Mouse (Mus musculus): ENCODE measurements around the gene Gm14597. TPM values are rescaled to one million over a fixed set of nuclear protein-coding genes. Genes with fewer than 3 reads are reported as not detected.
"Not testable (repeated sequence)": the region's sequence is repeated elsewhere in the genome, so short reads cannot be mapped to it uniquely, and the experiment has no call there.

Gene Gm14597
- polyA plus RNA-seq, 1 experiment from 2014 or later = not detected

DNA sequence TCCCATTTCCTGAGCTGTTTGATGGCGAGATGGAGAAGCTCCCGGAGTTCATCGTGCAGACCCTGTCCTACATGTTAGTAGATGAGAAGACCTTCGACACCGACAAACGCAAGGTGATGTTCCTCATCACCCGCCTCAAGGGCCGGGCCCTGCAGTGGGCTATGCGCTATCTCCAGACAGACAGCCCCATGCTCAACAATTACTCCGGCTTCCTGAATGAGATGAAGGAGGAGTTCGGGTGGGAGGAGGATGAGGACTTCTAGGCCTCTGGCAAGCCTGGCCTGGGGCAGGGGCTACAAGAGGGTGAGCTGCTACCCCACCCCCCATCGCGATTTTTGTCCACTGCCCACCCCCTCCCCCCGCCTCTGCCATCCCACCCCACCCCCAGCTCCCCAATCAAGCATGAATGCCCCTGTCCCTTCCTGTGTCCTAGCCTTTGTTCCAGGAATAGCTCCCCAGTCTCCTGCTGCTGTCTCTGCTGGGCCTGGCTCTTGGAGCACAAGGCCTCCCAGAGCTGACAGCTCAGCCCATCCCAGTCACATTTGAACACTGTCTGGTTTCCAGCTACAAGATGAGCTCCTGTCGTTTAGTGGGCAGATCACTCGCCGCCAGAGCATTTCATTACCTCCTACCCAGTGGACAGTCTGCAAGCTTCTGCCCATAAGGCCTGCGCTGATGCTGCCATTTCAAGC lies 511 bp downstream of the Gm14597 start:
- Histone ChIP-seq H3K36me3 (ENCODE audit: control insufficient read depth, insufficient read depth, low read length) (no peaks in the 10 kb centered on the region), H3K4me2 (ENCODE audit: low read length) (peak overlapping the region; percentile 54), H3K27me3 (ENCODE audit: control insufficient read depth, insufficient read depth, low read length) (no peaks in the 10 kb centered on the region), H3K4me3 (replicated peaks; ENCODE audit: low read depth, low read length) (peak overlapping the region; percentile 46), H3K4me1 (ENCODE audit: control insufficient read depth, insufficient read depth, low read length) (no peaks in the 10 kb centered on the region), H3K9ac (replicated peaks; ENCODE audit: low read length) (peak overlapping the region; percentile 65), H3K9me3 (ENCODE audit: control insufficient read depth, low read length) (no peaks in the 10 kb centered on the region), H3K27ac (replicated peaks; ENCODE audit: low read depth, low read length) (peak overlapping the region; percentile 86)
- ATAC-seq (ENCODE audit: low FRiP score, low TSS enrichment) = peak; percentile 68
- DNase-seq = peak; percentile 30
- WGBS = 21% methylated on average over 18 of the region's 18 CpGs

- ATAC-seq (ENCODE audit: low FRiP score, low TSS enrichment) = peak; percentile 94
- H3K27me3 ChIP-seq (ENCODE audit: control insufficient read depth, insufficient read depth, low read length) = no peaks in the 10 kb centered on the region
- H3K4me2 ChIP-seq (ENCODE audit: low read length) = peak within 1 kb of the TSS; percentile 54
- peak within 1 kb of the TSS; percentile 86 for H3K27ac ChIP-seq (replicated peaks; ENCODE audit: low read depth, low read length)
- no peaks in the 10 kb centered on the region for H3K9me3 ChIP-seq (ENCODE audit: control insufficient read depth, low read length)
- DNase-seq = peak; percentile 88
- H3K4me3 ChIP-seq (replicated peaks; ENCODE audit: low read depth, low read length) = peak within 1 kb of the TSS; percentile 46
- peak within 1 kb of the TSS; percentile 65 for H3K9ac ChIP-seq (replicated peaks; ENCODE audit: low read length)
- no peaks in the 10 kb centered on the region for H3K36me3 ChIP-seq (ENCODE audit: control insufficient read depth, insufficient read depth, low read length)
- H3K4me1 ChIP-seq (ENCODE audit: control insufficient read depth, insufficient read depth, low read length) = no peaks in the 10 kb centered on the region
- 23% methylated on average over 20 of the region's 20 CpGs for WGBS
Observed at GRCm38 (mm10) chrX:53607242-53608121, 1.3 kb downstream of the Gm14597 start, which contains the start of gene Rtl8c. Gene Rtl8c (plus strand): TSS chrX:53608032.

GRCm38 (mm10) chrX:53606176-53606575 lies 2.6 kb downstream of the Gm14597 start:
- not testable (repeated sequence) for H3K27me3 ChIP-seq (ENCODE audit: control insufficient read depth, insufficient read depth, low read length); H3K9ac ChIP-seq (replicated peaks; ENCODE audit: low read length); H3K36me3 ChIP-seq (ENCODE audit: control insufficient read depth, insufficient read depth, low read length)

GRCm38 (mm10) chrX:53599993-53600392 lies 8.8 kb downstream of the Gm14597 start:
- H3K27me3 ChIP-seq (ENCODE audit: control insufficient read depth, insufficient read depth, low read length); H3K4me1 ChIP-seq (ENCODE audit: control insufficient read depth, insufficient read depth, low read length); H3K9ac ChIP-seq (replicated peaks; ENCODE audit: low read length); DNase-seq; H3K4me2 ChIP-seq (ENCODE audit: low read length); H3K36me3 ChIP-seq (ENCODE audit: control insufficient read depth, insufficient read depth, low read length); ATAC-seq (ENCODE audit: low FRiP score, low TSS enrichment); H3K27ac ChIP-seq (replicated peaks; ENCODE audit: low read depth, low read length); H3K4me3 ChIP-seq (replicated peaks; ENCODE audit: low read depth, low read length); H3K9me3 ChIP-seq (ENCODE audit: control insufficient read depth, low read length): not testable (repeated sequence)
- 8% methylated on average over 1 of the region's 2 CpGs for WGBS

More at GRCm38 (mm10) chrX:53606176-53606575, 2.6 kb downstream of the Gm14597 start:
- H3K9me3 ChIP-seq (ENCODE audit: control insufficient read depth, low read length); H3K4me3 ChIP-seq (replicated peaks; ENCODE audit: low read depth, low read length); H3K4me2 ChIP-seq (ENCODE audit: low read length); H3K27ac ChIP-seq (replicated peaks; ENCODE audit: low read depth, low read length); ATAC-seq (ENCODE audit: low FRiP score, low TSS enrichment); H3K4me1 ChIP-seq (ENCODE audit: control insufficient read depth, insufficient read depth, low read length); DNase-seq: not testable (repeated sequence)
- 35% methylated on average over 1 of the region's 1 CpGs for WGBS

GRCm38 (mm10) chrX:53583404-53583803 lies 25.4 kb downstream of the Gm14597 start:
- WGBS = 48% methylated on average over 3 of the region's 4 CpGs
- not testable (repeated sequence) for DNase-seq; H3K4me1 ChIP-seq (ENCODE audit: control insufficient read depth, insufficient read depth, low read length); H3K4me3 ChIP-seq (replicated peaks; ENCODE audit: low read depth, low read length); H3K4me2 ChIP-seq (ENCODE audit: low read length); H3K27ac ChIP-seq (replicated peaks; ENCODE audit: low read depth, low read length); H3K9ac ChIP-seq (replicated peaks; ENCODE audit: low read length); H3K27me3 ChIP-seq (ENCODE audit: control insufficient read depth, insufficient read depth, low read length); ATAC-seq (ENCODE audit: low FRiP score, low TSS enrichment); H3K9me3 ChIP-seq (ENCODE audit: control insufficient read depth, low read length); H3K36me3 ChIP-seq (ENCODE audit: control insufficient read depth, insufficient read depth, low read length)

- not testable (repeated sequence) for H3K9me3 ChIP-seq (ENCODE audit: control insufficient read depth, low read length); H3K27ac ChIP-seq (replicated peaks; ENCODE audit: low read depth, low read length); DNase-seq; H3K27me3 ChIP-seq (ENCODE audit: control insufficient read depth, insufficient read depth, low read length); H3K4me3 ChIP-seq (replicated peaks; ENCODE audit: low read depth, low read length); H3K4me2 ChIP-seq (ENCODE audit: low read length); H3K36me3 ChIP-seq (ENCODE audit: control insufficient read depth, insufficient read depth, low read length); ATAC-seq (ENCODE audit: low FRiP score, low TSS enrichment); H3K9ac ChIP-seq (replicated peaks; ENCODE audit: low read length); H3K4me1 ChIP-seq (ENCODE audit: control insufficient read depth, insufficient read depth, low read length)
- WGBS = 98% methylated on average over 2 of the region's 4 CpGs
Observed at GRCm38 (mm10) chrX:53581407-53581806, 27.4 kb downstream of the Gm14597 start.

- Histone ChIP-seq H3K27ac (replicated peaks; ENCODE audit: low read depth, low read length) (no peak overlapping the region), H3K4me1 (ENCODE audit: control insufficient read depth, insufficient read depth, low read length) (no peaks in the 10 kb centered on the region), H3K9ac (replicated peaks; ENCODE audit: low read length) (no peak overlapping the region), H3K36me3 (ENCODE audit: control insufficient read depth, insufficient read depth, low read length) (no peaks in the 10 kb centered on the region), H3K4me3 (replicated peaks; ENCODE audit: low read depth, low read length) (no peak overlapping the region), H3K9me3 (ENCODE audit: control insufficient read depth, low read length) (no peaks in the 10 kb centered on the region), H3K4me2 (ENCODE audit: low read length) (no peak overlapping the region), H3K27me3 (ENCODE audit: control insufficient read depth, insufficient read depth, low read length) (no peaks in the 10 kb centered on the region)
- no peak for DNase-seq
- WGBS = 100% methylated on average over 1 of the region's 1 CpGs
- ATAC-seq (ENCODE audit: low FRiP score, low TSS enrichment) = no peak
Observed at GRCm38 (mm10) chrX:53579311-53579710, 29.5 kb downstream of the Gm14597 start.

All from midbrain, embryonic 14.5 days (tissue).